Mouse (Mus musculus) heart, postnatal 0 days (tissue): ENCODE measurements around the gene Kif7.

Experiments used
- CTCF ChIP-seq: IDR thresholded peaks from 2 replicates; pipeline ENCODE4 v1.5.1; 2016; ENCODE audit warnings: antibody characterized with exemption, control low read depth, low read depth
- EP300 ChIP-seq: IDR thresholded peaks from 2 replicates; pipeline ENCODE4 v1.6.1; 2016; ENCODE audit warnings: antibody characterized with exemption, low read depth

DNA sequence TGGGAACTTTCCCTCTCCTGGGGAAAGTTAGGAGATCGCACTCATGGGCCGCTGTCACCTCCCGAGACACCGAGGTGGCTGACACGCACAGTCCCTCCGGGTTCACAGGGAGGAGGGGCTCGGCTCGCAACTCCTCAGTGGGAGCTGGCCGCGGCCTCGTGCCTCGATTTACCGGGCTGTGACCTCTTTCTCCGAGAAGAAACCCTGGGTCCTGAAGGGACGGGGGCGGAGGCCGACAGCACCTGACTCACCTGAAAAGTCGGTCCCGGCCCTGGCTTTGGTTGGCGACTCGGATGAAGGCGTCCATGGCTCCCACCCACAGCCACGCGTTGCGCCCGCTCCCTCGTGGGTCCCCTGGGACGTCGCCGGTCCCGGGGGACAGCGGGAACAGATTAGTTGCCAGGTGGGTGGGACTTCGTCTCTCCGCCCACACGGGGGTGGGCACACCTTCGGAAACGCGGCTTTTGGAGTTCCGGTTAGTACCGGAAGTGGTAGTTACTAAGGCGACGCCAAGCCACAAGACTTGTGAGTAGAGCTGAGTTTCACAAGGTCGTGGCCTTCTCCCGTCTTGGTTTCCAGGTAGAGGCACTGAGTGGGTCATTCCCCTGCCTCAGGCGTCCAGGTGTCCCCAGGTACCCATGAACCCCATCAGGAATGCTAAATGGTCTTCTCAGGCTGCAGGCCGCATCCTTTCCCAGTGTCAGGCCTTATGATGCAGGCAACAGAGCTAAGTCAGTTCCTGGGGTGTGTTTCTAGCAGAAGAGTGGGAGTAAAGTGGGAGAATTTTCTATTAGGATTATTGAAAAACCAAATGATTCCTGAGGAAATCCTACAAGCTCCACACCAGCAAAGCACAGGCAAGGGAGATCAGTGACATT, 27.4 kb upstream of the Kif7 start, which contains the start of the genes Pex11a and Wdr93:
- TF ChIP-seq EP300 (no peak), CTCF (no peak)
